Mouse (Mus musculus): Measurements from ENCODE around the gene Rarres1. TPM values are rescaled to one million over a fixed set of nuclear protein-coding genes. Genes with fewer than 3 reads are reported as not detected.

Rarres1 gene
- polyA plus RNA-seq, 1 experiment from 2014 or later, result 2.4 TPM

DNA sequence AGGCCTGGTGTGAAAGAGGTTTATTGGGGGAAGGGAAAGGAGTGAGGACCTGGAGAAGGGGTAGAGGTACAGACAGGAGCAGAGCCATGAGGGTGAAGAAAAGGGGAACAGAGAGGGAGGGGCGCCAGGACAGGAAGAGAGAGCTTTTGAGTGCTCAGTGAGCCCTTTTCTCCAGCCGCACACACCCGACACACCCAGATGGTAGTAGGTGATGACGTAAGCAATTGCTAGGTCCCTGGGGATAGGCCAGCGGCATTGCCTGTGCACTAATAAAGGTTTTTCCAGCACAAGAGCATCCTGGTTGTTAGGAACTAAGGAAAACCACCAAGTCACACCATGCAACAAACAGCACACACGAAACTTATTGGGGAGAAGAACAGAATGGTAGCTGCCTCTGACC is 9.4 kb upstream of the Rarres1 start:
- Histone ChIP-seq H3K4me1 (replicated peaks; ENCODE audit: control insufficient read depth, insufficient read depth, low read length) (no peaks in the 10 kb centered on the region), H3K9me3 (ENCODE audit: control insufficient read depth, low read length) (no peaks in the 10 kb centered on the region), H3K27me3 (ENCODE audit: control insufficient read depth, insufficient read depth, low read length) (no peaks in the 10 kb centered on the region), H3K4me2 (replicated peaks) (no peak overlapping the region), H3K9ac (no peak overlapping the region), H3K27ac (no peak overlapping the region), H3K36me3 (replicated peaks; ENCODE audit: control insufficient read depth, insufficient read depth) (no peaks in the 10 kb centered on the region), H3K4me3 (replicated peaks; ENCODE audit: low read length) (no peak overlapping the region)
- DNase-seq (ENCODE audit: low spot score) (no peak), ATAC-seq (ENCODE audit: low FRiP score) (no peak)
- 76% methylated on average over 6 of the region's 6 CpGs for WGBS

DNA sequence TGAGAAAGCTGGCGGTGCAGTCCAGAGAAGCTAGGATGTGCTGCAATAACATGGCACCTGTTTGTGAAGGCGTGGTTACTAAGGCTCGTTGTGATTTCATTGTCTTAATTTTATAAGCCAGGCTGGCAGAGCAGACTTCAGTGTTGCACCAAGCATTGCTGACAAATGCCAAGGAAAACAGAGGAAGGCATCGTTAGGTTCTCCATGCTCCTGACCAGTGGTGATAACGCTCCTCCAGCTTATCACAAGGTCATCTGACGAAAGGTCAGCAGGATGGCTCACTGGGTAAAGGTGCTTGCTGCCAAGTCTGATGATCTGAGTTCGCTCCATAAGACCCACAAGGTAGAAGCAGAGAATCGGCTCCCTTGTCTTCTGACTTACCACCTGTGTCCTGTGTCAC is 7.4 kb upstream of the Rarres1 start:
- Histone ChIP-seq H3K4me3 (replicated peaks; ENCODE audit: low read length) (no peak overlapping the region), H3K4me1 (replicated peaks; ENCODE audit: control insufficient read depth, insufficient read depth, low read length) (no peaks in the 10 kb centered on the region), H3K27me3 (ENCODE audit: control insufficient read depth, insufficient read depth, low read length) (no peaks in the 10 kb centered on the region), H3K27ac (no peak overlapping the region), H3K9me3 (ENCODE audit: control insufficient read depth, low read length) (no peaks in the 10 kb centered on the region), H3K9ac (no peak overlapping the region), H3K4me2 (replicated peaks) (no peak overlapping the region), H3K36me3 (replicated peaks; ENCODE audit: control insufficient read depth, insufficient read depth) (no peaks in the 10 kb centered on the region)
- no peak for ATAC-seq (ENCODE audit: low FRiP score)
- WGBS, result 88% methylated on average over 8 of the region's 8 CpGs
- no peak for DNase-seq (ENCODE audit: low spot score)

DNA sequence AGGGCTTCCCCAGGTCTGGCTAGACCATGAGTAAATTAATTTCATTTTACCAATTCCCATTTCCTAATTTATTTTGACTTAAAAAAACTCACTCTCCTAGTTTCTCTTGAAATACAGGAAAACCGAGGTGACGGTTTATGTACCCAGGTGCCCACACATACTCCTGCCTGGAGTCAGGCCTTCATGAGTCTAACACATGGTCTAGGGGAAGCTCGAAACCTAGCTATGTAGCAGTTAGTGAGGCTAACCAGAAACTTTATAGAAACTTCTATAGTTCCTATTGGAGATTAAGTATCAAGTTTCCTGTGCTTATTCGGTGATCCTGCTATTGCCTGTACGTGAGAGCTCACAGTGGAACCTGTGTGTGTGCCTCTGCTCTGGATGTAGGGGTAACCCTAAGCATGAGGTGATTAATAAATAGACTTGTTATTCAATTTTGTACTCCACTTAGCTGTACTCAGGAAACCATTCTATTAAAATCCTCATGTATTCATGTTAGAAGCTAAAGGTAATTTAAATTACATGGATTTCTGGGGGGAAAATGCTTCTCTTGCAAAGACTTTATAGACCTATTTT is 5.3 kb upstream of the Rarres1 start:
- Histone ChIP-seq H3K27ac (no peak overlapping the region), H3K36me3 (replicated peaks; ENCODE audit: control insufficient read depth, insufficient read depth) (no peaks in the 10 kb centered on the region), H3K27me3 (ENCODE audit: control insufficient read depth, insufficient read depth, low read length) (peaks cover 10% of the 10 kb centered on the region; the same call in 1 of the 2 replicates), H3K9me3 (ENCODE audit: control insufficient read depth, low read length) (no peaks in the 10 kb centered on the region), H3K9ac (no peak overlapping the region), H3K4me1 (replicated peaks; ENCODE audit: control insufficient read depth, insufficient read depth, low read length) (no peaks in the 10 kb centered on the region), H3K4me2 (replicated peaks) (no peak overlapping the region), H3K4me3 (replicated peaks; ENCODE audit: low read length) (no peak overlapping the region)
- DNase-seq (ENCODE audit: low spot score) (no peak), ATAC-seq (ENCODE audit: low FRiP score) (no peak)
- whole genome bisulfite sequencing, result 93% methylated on average over 5 of the region's 5 CpGs

DNA sequence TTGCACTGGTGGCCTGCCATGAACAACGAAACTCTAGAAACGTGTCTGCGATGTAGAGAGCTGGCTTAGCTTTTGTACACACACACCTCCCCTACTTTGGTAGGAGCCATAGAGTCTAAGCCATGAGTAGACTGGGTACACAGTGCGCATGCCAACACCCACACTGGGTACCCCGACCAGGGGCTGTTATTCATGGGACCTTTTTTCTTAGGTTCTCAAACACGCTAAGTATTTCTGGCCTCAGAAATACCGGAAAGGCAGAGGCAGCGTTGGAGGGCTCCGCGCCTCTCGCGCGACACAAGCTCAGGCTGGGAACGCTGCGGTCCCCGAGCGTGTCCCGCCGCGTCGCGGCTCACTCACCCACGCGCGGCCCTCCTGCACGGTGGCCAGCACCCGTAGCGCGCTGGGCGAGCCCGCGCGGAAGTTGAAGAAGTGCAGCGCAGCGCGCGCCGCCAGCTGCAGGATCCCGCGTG is 486 bp downstream of the Rarres1 start:
- peak; percentile 59 for ATAC-seq (ENCODE audit: low FRiP score)
- H3K4me3 ChIP-seq (replicated peaks; ENCODE audit: low read length), result peak overlapping the region; percentile 57
- no peak for DNase-seq (ENCODE audit: low spot score)
- H3K9ac ChIP-seq, result peak overlapping the region; percentile 69
- H3K27me3 ChIP-seq (ENCODE audit: control insufficient read depth, insufficient read depth, low read length), result peaks cover 19% of the 10 kb centered on the region; the same call in 1 of the 2 replicates
- peak overlapping the region; percentile 100 for H3K4me2 ChIP-seq (replicated peaks)
- no peaks in the 10 kb centered on the region for H3K36me3 ChIP-seq (replicated peaks; ENCODE audit: control insufficient read depth, insufficient read depth)
- H3K9me3 ChIP-seq (ENCODE audit: control insufficient read depth, low read length), result no peaks in the 10 kb centered on the region
- 7% methylated on average over 39 of the region's 40 CpGs for WGBS
- H3K27ac ChIP-seq, result no peak overlapping the region
- H3K4me1 ChIP-seq (replicated peaks; ENCODE audit: control insufficient read depth, insufficient read depth, low read length), result no peaks in the 10 kb centered on the region

DNA sequence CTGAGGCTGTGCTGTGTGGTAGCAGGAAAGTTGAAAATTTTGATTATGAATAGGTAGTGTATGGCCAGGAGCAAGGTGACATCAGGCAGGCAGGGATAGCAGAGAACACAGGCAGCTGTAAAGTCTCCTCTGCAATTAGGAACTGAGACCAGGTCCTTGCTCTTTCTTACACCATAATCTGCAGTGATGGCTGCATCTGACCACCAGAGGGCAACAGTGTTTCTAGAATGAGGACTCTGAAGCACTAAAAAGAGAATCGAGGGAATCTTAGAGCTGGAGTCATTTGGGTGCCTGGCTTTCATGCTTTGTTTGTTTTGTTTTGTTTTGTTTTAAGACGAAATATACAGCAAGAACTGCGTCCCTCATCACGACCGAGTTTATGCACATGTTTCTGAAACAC is 2.5 kb downstream of the Rarres1 start:
- DNase-seq (ENCODE audit: low spot score) (peak; percentile 92), ATAC-seq (ENCODE audit: low FRiP score) (peak; percentile 80)
- Histone ChIP-seq H3K4me2 (replicated peaks) (no peak overlapping the region), H3K36me3 (replicated peaks; ENCODE audit: control insufficient read depth, insufficient read depth) (no peaks in the 10 kb centered on the region), H3K27ac (no peak overlapping the region), H3K9ac (no peak overlapping the region), H3K27me3 (ENCODE audit: control insufficient read depth, insufficient read depth, low read length) (peaks cover 19% of the 10 kb centered on the region; the same call in 1 of the 2 replicates), H3K4me3 (replicated peaks; ENCODE audit: low read length) (no peak overlapping the region), H3K4me1 (replicated peaks; ENCODE audit: control insufficient read depth, insufficient read depth, low read length) (no peaks in the 10 kb centered on the region), H3K9me3 (ENCODE audit: control insufficient read depth, low read length) (no peaks in the 10 kb centered on the region)
- 5% methylated on average over 5 of the region's 5 CpGs for WGBS

DNA sequence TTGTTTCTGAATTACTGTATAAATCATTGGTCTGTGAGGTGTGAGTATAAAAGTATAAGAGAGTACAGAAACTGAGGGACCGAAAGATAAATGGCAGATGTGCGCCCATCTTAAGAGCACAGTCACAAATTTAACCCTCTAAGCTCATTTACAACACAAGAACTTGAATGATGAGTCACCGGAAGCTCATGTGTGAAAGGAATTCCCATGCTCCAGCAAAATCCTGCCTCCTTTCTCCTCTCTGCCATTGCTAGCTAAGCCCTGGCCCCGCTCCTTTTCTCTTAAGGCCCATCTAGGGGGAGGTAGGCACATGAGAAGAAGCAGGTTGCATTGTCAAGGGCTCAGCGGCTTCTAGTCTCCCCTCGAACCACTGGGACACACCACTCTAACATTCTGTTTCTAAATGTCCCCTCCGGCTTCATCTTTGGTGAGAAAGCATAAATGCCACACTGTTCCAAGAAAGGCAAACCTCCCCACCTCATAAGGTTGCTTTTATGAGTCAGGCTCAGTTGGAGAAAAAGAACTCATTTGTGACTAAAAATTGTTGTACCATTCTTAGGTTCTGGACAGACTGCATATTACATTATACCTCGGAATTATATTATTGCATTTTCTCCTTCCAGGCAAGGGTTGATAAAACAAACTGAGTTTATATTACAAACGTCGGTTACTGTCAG is 7.0 kb downstream of the Rarres1 start:
- Histone ChIP-seq H3K27ac (no peak overlapping the region), H3K4me3 (replicated peaks; ENCODE audit: low read length) (no peak overlapping the region), H3K36me3 (replicated peaks; ENCODE audit: control insufficient read depth, insufficient read depth) (no peaks in the 10 kb centered on the region), H3K27me3 (ENCODE audit: control insufficient read depth, insufficient read depth, low read length) (no peaks in the 10 kb centered on the region), H3K9me3 (ENCODE audit: control insufficient read depth, low read length) (no peaks in the 10 kb centered on the region), H3K4me1 (replicated peaks; ENCODE audit: control insufficient read depth, insufficient read depth, low read length) (no peaks in the 10 kb centered on the region), H3K9ac (no peak overlapping the region), H3K4me2 (replicated peaks) (no peak overlapping the region)
- ATAC-seq (ENCODE audit: low FRiP score), result no peak
- 87% methylated on average over 10 of the region's 10 CpGs for WGBS
- DNase-seq (ENCODE audit: low spot score), result no peak

DNA sequence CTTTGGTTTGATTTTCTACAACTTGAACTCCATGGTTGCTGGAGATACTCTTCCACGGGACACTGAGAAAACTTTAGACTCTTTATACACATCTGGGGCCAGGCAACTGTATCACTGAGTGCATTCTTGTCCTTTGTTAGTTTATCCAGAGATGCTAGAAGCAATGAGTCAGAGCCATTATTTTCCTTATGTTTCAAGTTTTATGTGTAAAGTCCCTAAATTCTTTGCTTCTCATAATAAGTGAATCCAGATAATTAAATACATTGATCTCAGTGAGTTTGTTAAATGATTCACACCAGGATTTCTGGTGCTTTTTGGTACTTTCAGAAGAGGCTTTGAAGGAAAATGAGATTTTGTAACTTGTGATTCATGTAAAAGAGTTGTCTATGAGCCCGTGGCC is 10.0 kb downstream of the Rarres1 start:
- no peak for DNase-seq (ENCODE audit: low spot score)
- 87% methylated on average over 2 of the region's 2 CpGs for WGBS
- no peak overlapping the region for H3K4me2 ChIP-seq (replicated peaks)
- H3K4me3 ChIP-seq (replicated peaks; ENCODE audit: low read length), result no peak overlapping the region
- no peaks in the 10 kb centered on the region for H3K4me1 ChIP-seq (replicated peaks; ENCODE audit: control insufficient read depth, insufficient read depth, low read length)
- H3K27me3 ChIP-seq (ENCODE audit: control insufficient read depth, insufficient read depth, low read length), result no peaks in the 10 kb centered on the region
- no peak overlapping the region for H3K27ac ChIP-seq
- H3K9me3 ChIP-seq (ENCODE audit: control insufficient read depth, low read length), result no peaks in the 10 kb centered on the region
- no peak for ATAC-seq (ENCODE audit: low FRiP score)
- no peaks in the 10 kb centered on the region for H3K36me3 ChIP-seq (replicated peaks; ENCODE audit: control insufficient read depth, insufficient read depth)
- no peak overlapping the region for H3K9ac ChIP-seq

DNA sequence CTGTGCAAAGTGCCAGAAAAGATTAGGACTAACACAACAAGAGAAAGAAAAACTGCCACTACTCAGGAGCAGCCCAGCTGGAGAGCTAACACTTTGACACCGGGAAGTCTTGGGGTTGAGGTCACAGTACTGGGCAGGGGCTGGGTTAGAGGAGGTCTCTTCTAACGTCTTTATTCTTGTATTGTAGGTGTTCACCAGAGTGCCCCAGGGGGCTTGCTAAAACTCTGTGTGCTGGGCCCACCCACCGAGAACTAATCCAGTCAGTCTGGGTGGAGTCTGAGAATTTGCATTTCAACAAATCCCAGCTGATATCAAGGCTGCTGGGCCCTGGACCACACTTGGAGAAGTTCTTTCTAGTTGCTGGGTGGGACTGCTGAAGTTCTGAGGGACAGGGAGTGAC is 11.4 kb downstream of the Rarres1 start:
- H3K36me3 ChIP-seq (replicated peaks; ENCODE audit: control insufficient read depth, insufficient read depth), result no peaks in the 10 kb centered on the region
- DNase-seq (ENCODE audit: low spot score) (no peak), ATAC-seq (ENCODE audit: low FRiP score) (no peak)
- WGBS, result 2% methylated on average over 3 of the region's 3 CpGs
- H3K9me3 ChIP-seq (ENCODE audit: control insufficient read depth, low read length), result no peaks in the 10 kb centered on the region
- no peak overlapping the region for H3K4me3 ChIP-seq (replicated peaks; ENCODE audit: low read length)
- no peaks in the 10 kb centered on the region for H3K4me1 ChIP-seq (replicated peaks; ENCODE audit: control insufficient read depth, insufficient read depth, low read length)
- no peak overlapping the region for H3K27ac ChIP-seq
- no peak overlapping the region for H3K9ac ChIP-seq
- no peak overlapping the region for H3K4me2 ChIP-seq (replicated peaks)
- H3K27me3 ChIP-seq (ENCODE audit: control insufficient read depth, insufficient read depth, low read length), result no peaks in the 10 kb centered on the region

DNA sequence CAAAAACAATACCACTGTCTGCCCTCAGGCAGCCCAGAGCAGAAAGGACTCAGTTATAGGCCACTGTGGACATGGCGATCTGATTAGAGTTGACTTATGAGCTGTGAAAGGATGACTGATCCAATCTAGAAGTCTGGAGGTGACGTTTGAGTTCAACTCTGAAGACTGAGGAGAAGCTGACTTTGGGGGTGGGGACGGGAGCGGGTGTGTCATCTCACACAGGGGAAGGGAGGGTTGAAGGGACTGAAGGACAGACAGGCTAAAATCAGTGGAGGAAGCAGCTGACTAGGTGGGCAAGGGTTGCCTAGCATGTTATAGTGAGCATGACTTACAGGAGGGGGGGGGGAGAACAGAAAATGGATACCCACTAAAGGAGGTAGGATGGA is 15.9 kb downstream of the Rarres1 start:
- no peak overlapping the region for H3K4me2 ChIP-seq (replicated peaks)
- ATAC-seq (ENCODE audit: low FRiP score), result no peak
- no peaks in the 10 kb centered on the region for H3K9me3 ChIP-seq (ENCODE audit: control insufficient read depth, low read length)
- no peak overlapping the region for H3K9ac ChIP-seq
- 95% methylated on average over 4 of the region's 4 CpGs for WGBS
- H3K4me1 ChIP-seq (replicated peaks; ENCODE audit: control insufficient read depth, insufficient read depth, low read length), result no peaks in the 10 kb centered on the region
- no peak overlapping the region for H3K27ac ChIP-seq
- H3K36me3 ChIP-seq (replicated peaks; ENCODE audit: control insufficient read depth, insufficient read depth), result no peaks in the 10 kb centered on the region
- no peak overlapping the region for H3K4me3 ChIP-seq (replicated peaks; ENCODE audit: low read length)
- no peaks in the 10 kb centered on the region for H3K27me3 ChIP-seq (ENCODE audit: control insufficient read depth, insufficient read depth, low read length)
- no peak for DNase-seq (ENCODE audit: low spot score)
